Mouse (Mus musculus): ENCODE data around the gene Tmppe. TPM values are rescaled to one million over a fixed set of nuclear protein-coding genes. Genes with fewer than 3 reads are reported as not detected.
"Not testable (repeated sequence)": the region's sequence is repeated elsewhere in the genome, so short reads cannot be mapped to it uniquely, and the experiment has no call there.

Tmppe gene
- polyA plus RNA-seq (2012; ENCODE audit: insufficient read depth, insufficient read length, missing spikeins), result 1.1 and 1.5 TPM in 2 replicates

DNA sequence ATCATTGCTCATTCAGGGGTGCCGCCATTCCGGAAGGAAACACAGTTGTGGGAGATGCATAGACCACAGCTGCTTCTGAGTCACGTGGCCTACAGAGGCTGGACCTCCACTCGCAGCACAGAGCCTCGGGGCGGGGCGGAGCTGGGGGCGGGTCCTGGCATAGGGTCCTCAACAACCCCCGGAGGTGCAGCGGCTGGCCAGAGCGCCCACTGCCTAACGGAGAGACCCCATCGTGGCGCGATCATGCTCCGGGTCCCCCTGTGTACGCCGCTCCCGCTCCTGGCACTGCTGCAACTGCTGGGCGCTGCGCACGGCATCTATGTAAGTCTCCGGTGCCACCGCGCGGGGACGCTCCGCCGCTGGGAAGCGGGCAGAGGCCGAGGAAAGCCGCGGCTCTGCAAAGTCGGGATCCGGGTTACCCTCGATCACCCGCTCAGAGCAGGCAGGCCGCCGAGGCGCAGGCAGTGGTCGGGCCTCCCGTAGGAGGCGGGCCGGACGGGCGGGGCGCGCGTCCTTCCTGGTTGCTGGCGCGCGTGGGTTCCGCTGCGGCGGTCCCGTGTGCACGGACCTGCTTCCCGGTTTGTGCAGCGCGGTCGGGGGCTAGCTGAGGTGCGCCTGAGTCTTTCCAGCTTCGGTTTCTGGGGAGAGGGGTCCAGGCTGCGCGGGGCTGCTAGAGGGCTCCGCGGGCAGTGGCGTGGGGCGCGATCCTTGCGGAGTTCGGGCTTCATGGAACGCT lies at the start of gene Tmppe, which contains the start of gene Glb1:
Tmppe (plus strand) TSS at position 157 of the 736 bp plus-strand sequence.
Glb1 (plus strand) TSS at position 128 of the 736 bp plus-strand sequence.
- H3K4me3 ChIP-seq (ENCODE audit: insufficient read depth, low read depth, low read length), result peak within 1 kb of the TSS; percentile 84
- no peaks in the 10 kb centered on the region for H3K4me1 ChIP-seq (ENCODE audit: control insufficient read depth, insufficient read depth, insufficient read length, low read length)
- peak within 1 kb of the TSS; percentile 90 for H3K27ac ChIP-seq (replicated peaks; ENCODE audit: low read depth, low read length)

DNA sequence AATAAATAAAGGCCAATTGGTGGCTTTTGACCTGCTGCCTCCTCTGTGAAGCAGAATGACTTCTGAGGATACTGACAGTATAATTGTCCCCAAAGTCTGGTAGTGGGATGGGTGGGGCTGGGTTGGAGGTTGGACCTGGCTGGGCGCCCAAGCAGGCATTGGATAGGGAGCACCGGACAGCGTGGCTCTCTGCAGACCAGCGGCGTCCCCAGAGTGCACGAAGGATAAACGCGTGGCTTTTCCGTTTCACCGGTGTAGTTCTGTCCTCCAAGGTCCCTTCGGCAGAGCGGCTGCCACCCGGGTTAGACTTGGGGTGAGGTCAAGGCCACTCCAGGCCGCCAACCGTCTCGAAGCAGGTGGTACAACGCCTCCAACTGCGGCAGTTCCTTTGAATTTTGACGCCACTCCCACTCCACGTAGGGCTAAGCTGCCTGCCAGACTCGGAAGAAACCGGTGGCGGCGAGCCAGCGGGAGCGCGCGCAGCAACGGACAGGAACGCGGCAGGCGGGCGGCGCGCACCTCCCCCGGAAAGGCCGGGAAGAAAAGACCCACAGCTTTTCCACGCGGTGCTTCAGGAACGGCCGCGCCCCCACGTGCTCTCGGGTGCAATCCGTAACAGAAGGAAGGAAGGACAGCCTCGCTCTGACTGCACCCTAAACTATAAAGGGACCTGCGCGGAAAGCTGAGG lies 33.0 kb upstream of the Tmppe start:
- Histone ChIP-seq H3K4me1 (ENCODE audit: control insufficient read depth, insufficient read depth, insufficient read length, low read length) (0 out of 2 replicates have a peak, but pooled peaks cover 3% of the 10 kb centered on the region), H3K27ac (replicated peaks; ENCODE audit: low read depth, low read length) (no peak overlapping the region), H3K4me3 (ENCODE audit: insufficient read depth, low read depth, low read length) (peak overlapping the region; percentile 65)

DNA sequence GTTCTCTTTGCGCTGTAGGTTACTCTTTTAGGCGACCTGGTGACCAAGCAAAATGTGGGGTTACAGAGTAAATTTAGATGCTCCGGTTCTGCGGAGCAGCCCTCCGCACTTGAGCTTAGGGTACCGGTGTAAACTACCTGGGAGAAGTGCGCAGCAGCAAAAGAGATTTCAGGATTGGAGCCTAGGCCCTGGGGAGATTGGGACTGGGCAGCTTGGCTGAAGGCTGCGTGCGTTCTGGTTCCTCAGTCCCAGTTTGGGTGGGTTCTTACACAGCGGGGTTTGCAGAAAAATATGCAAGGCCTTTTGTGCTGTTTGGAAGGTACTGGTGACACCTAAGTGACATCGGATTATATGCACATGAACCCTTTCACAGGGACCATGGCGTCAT lies 32.4 kb upstream of the Tmppe start:
- no peak overlapping the region for H3K27ac ChIP-seq (replicated peaks; ENCODE audit: low read depth, low read length)

DNA sequence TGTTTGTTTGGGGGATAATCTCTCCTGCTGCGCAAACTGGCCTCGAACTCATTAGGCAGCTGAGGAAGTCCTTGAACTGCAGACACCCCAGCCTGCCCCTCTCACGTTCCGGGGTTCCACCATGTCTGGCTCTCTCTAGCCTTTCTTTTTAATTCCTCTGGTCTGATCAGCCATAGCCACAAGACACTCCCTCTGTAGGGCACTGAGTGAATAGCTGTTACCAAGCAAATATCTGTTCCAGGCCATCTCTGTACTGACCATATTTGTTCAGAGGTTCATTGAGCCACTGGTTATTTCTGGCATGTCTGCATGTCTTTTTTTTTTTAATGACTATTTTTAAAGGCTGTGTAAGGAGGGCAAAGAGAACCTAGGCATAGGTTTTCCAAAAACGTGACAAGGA lies 31.5 kb upstream of the Tmppe start:
- H3K4me1 ChIP-seq (ENCODE audit: control insufficient read depth, insufficient read depth, insufficient read length, low read length); H3K4me3 ChIP-seq (ENCODE audit: insufficient read depth, low read depth, low read length); H3K27ac ChIP-seq (replicated peaks; ENCODE audit: low read depth, low read length): not testable (repeated sequence)

More for the DNA sequence above, 32.4 kb upstream of the Tmppe start:
- Histone ChIP-seq H3K4me3 (ENCODE audit: insufficient read depth, low read depth, low read length) (peak overlapping the region; percentile 65), H3K4me1 (ENCODE audit: control insufficient read depth, insufficient read depth, insufficient read length, low read length) (0 out of 2 replicates have a peak, but pooled peaks cover 3% of the 10 kb centered on the region)

DNA sequence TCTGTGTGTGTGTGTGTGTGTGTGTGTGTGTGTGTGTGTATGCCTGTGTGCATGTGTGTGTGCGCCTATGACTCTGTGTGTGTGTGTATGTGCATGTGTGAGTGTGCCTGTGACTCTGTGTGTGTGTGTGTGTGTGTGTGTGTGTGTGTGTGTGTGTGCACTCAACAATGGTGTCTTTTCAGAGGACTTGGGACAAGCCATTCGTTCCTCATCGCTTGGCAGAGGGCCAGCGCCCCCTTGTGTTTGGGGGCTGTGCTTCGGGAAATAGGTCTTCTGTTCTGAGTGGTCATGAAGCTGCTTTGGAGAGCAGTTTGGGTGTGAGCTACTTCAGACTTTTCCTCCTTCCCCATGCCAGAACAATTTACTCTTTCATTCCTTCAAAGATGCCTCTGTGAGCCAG lies 29.2 kb upstream of the Tmppe start:
- H3K4me3 ChIP-seq (ENCODE audit: insufficient read depth, low read depth, low read length); H3K4me1 ChIP-seq (ENCODE audit: control insufficient read depth, insufficient read depth, insufficient read length, low read length); H3K27ac ChIP-seq (replicated peaks; ENCODE audit: low read depth, low read length): not testable (repeated sequence)

DNA sequence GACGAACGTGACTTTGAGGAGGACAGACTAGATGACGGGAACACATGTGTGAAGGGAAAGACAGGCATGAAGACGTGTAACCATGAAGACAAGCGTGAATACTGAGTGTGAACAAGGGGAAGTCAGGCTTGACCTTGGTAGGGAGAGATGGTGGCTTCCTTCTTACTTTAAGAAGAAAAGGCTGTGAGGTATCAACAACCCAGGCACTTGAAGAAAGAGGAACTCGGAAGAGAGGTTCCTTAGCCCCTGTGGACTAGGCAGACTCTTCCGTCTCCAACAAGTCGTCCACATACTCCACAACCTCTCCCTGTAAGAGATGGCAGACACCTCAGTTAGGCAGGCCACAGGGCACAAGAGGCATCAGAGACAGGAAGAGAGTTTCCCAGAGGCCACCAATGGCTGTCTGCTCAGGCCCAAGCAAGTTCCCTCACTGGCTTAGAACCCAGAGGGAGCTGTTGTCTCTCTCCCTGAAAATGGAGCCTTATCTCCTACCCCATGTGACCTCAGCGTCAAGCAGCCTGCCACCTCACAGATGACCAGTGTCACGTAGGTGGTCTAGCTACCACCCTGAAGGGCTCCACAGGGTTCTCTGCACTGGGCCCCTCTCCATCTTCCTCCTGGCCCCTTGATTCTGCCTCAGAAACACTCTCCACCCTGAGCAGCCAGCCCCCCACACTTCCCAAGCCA lies 25.5 kb upstream of the Tmppe start:
- no peaks in the 10 kb centered on the region for H3K4me1 ChIP-seq (ENCODE audit: control insufficient read depth, insufficient read depth, insufficient read length, low read length)
- H3K27ac ChIP-seq (replicated peaks; ENCODE audit: low read depth, low read length), result no peak overlapping the region
- no peak overlapping the region for H3K4me3 ChIP-seq (ENCODE audit: insufficient read depth, low read depth, low read length)

DNA sequence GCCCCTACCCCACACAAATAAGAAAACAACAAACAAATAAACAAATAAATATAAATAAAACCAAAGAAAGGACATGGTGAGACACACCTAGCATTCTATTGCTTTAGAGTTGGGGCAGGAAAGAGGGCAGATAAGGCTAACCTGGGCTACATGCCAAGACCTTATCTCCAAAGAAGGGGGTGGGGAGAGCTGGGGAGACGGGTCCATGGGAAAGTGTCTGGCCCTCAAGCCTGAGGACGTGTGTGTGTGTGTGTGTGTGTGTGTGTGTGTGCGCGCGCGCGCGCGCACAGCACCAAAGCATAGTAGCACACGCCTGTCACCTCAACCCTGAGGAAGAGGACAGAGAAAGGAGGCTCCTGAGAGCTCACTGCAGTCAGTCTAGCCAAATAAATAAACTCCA lies 23.7 kb upstream of the Tmppe start:
- Histone ChIP-seq H3K4me3 (ENCODE audit: insufficient read depth, low read depth, low read length) (no peak overlapping the region), H3K27ac (replicated peaks; ENCODE audit: low read depth, low read length) (no peak overlapping the region), H3K4me1 (ENCODE audit: control insufficient read depth, insufficient read depth, insufficient read length, low read length) (no peaks in the 10 kb centered on the region)

DNA sequence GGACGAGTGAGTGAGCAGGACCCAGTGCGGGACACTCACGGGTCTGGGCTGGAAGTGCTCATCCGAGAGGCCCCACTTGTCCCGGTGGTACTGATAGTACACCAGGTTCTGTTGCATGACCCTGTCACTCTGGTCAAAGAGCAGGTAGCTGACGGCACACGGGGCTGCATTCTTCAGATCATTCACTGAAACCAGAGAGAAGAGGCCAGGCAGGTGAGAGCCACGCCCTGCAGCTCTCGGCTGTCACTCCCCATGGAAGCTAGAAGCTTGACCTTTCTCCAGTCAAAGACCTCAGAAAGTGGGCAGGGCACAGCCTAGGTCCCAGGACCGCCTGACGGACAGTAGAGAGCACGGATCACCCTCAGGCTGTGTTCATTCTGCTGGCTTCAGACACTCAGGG lies 21.0 kb upstream of the Tmppe start:
- Histone ChIP-seq H3K4me3 (ENCODE audit: insufficient read depth, low read depth, low read length) (no peak overlapping the region), H3K4me1 (ENCODE audit: control insufficient read depth, insufficient read depth, insufficient read length, low read length) (no peaks in the 10 kb centered on the region), H3K27ac (replicated peaks; ENCODE audit: low read depth, low read length) (no peak overlapping the region)

DNA sequence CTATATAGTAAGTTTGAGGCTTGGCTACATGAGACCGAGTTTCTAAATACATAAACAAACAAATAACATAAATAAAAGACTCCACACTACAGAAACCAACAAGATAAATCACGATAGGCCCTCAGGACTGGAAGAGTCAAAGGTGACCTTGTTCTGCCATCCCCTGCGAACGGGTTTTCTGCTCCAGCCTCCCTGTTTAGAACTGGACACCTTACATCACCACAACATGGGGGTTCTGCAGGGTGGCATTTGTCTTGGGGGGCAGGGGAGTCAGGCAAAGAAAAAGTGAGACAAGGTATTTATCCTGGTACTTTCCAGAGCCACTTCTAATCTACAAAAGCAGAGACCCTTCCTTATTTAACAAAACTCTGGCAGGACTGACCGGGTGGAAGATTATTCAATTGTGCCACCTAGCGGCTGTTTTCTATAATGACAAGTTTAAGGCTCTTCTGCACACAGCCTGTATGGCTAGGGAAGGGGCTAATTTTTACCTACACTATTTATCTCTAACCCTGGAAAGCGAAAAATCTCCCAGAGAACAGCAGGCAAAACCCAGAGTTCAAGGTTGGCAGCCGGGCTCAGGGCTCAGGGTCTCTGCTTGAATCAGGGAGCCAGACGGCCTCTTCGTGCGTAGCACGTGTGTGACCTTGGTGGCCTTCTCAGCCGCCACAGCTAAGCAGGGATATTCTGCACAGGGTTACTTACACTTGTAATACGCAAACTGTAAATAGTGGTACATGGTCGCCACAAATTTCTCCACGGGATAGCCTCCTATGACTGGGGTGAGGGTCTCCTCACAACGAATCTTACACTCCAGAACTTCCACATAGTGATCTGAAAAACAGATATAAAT lies 19.8 kb upstream of the Tmppe start:
- Histone ChIP-seq H3K4me1 (ENCODE audit: control insufficient read depth, insufficient read depth, insufficient read length, low read length) (no peaks in the 10 kb centered on the region), H3K4me3 (ENCODE audit: insufficient read depth, low read depth, low read length) (no peak overlapping the region)

DNA sequence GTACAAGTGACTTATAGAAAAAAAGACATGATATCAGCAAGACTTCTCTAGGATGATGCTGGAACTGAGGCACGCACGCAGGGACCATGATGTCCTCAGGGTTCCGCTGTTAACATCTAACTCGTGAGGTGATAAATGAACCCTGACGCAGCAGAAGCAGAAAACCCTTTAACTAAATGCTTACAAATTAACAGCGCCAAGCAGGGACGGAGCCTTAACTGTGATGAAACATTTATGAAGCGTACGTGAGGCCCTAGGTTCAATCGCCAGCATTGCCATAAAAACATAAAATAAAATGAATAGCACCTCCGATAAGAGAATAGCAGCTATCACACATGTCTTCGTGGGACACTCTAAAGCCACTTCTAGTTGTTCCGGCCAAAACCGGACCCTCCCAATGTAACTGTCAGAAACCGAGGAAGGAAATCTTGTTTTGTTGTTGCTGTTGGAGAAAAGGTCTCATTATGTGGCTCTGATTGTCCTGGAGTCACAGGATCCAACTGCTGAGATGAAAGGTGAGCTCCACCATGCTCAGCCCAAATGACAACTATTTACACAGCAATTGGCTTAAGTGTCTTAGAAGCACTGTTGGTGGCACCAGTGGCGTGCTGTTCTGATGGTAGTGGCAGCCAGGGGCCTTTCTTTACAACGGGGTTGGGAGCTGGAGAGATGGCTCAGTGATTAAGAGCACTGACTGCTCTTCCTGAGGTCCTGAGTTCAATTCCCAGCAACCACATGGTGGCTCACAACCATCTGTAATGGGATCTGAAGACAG lies 17.8 kb upstream of the Tmppe start:
- Histone ChIP-seq H3K4me1 (ENCODE audit: control insufficient read depth, insufficient read depth, insufficient read length, low read length) (0 out of 2 replicates have a peak, but pooled peaks cover 3% of the 10 kb centered on the region), H3K4me3 (ENCODE audit: insufficient read depth, low read depth, low read length) (no peak overlapping the region), H3K27ac (replicated peaks; ENCODE audit: low read depth, low read length) (no peak overlapping the region)

More for the DNA sequence above, 19.8 kb upstream of the Tmppe start:
- H3K27ac ChIP-seq (replicated peaks; ENCODE audit: low read depth, low read length), result no peak overlapping the region

DNA sequence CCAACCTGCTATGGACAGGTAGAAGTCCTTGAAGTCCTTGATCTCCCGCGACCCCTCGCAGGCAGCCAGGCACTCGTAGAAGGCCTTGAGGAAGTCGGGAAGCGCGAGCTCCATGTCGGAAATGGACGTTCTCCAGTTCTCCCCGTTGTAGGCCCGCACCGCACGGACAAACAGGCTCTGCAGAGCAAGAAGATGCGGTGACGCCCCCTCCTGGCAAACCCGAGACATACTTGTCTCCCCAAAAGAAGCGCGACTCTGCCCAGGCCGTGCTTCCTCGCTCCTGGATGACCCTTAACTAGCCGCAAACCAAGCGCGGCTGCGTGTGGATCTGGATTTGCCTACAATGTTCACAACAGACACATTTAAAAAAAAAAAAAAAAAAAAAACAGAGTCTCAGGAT lies 16.2 kb upstream of the Tmppe start:
- Histone ChIP-seq H3K4me1 (ENCODE audit: control insufficient read depth, insufficient read depth, insufficient read length, low read length) (0 out of 2 replicates have a peak, but pooled peaks cover 8% of the 10 kb centered on the region), H3K4me3 (ENCODE audit: insufficient read depth, low read depth, low read length) (no peak overlapping the region), H3K27ac (replicated peaks; ENCODE audit: low read depth, low read length) (no peak overlapping the region)

DNA sequence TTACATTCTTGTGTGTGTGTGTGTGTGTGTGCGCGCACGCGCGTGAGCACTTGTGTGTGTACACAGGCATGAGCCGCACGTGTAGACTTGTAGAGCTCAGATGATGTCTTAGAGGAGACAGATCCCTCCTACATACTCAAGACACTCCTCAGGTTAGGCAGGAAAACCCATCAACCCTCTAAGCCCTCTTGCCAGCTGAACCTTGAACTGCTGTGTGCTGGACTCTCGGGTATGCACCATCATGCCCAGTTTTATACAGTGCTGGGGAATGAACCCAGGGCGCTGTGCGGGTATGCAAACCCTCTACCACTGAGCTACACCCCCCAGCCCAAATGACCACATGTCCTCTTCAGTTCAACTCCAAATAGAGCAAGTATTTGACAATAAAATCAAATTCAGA lies 15.7 kb upstream of the Tmppe start:
- Histone ChIP-seq H3K27ac (replicated peaks; ENCODE audit: low read depth, low read length) (no peak overlapping the region), H3K4me1 (ENCODE audit: control insufficient read depth, insufficient read depth, insufficient read length, low read length) (0 out of 2 replicates have a peak, but pooled peaks cover 8% of the 10 kb centered on the region), H3K4me3 (ENCODE audit: insufficient read depth, low read depth, low read length) (no peak overlapping the region)

DNA sequence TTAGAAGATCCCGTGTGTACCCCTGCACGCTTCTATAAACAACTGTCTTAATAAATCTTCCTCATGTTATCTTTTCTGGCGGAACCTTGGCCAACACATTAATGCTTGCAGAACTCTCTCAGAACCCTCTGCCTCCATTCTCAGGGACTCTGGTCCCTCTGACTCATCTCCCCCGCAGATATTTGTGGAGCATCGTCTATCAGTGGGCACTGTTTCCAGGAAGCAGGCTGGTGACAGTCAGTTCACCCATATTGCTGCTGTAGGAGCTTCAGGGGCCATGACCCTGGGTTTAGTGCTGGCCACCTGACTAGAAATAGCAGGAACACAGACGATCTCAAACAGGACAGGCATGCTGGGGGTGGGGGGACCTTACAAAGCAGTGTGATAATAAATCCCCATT lies 13.8 kb upstream of the Tmppe start:
- Histone ChIP-seq H3K4me3 (ENCODE audit: insufficient read depth, low read depth, low read length) (no peak overlapping the region), H3K27ac (replicated peaks; ENCODE audit: low read depth, low read length) (no peak overlapping the region), H3K4me1 (ENCODE audit: control insufficient read depth, insufficient read depth, insufficient read length, low read length) (0 out of 2 replicates have a peak, but pooled peaks cover 8% of the 10 kb centered on the region)

DNA sequence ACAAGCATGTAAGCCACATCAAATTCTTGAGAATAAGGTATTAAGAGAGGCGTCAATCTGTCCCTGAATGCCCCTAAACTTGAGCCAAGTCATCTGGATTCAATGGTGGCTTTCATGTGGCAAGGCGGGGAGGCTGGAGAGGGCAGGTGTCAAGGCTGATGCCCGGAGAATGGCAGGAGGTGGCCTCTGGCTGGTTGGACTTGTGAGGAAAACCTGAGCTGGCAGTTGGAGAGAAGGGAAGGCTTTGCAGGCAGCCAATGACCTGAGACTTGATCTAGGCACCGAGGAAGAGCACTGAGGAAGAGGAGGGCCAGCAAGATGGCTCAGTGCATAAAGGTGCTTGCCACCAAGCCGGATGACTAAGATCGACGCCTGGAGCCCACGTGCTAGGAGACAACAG lies 12.6 kb upstream of the Tmppe start:
- H3K4me3 ChIP-seq (ENCODE audit: insufficient read depth, low read depth, low read length), result no peak overlapping the region
- H3K27ac ChIP-seq (replicated peaks; ENCODE audit: low read depth, low read length), result no peak overlapping the region
- H3K4me1 ChIP-seq (ENCODE audit: control insufficient read depth, insufficient read depth, insufficient read length, low read length), result 0 out of 2 replicates have a peak, but pooled peaks cover 8% of the 10 kb centered on the region

All from brown adipose tissue, adult 24 weeks (tissue).